Mouse (Mus musculus): Measurements from ENCODE around the gene Bcam. TPM values are rescaled to one million over a fixed set of nuclear protein-coding genes. Genes with fewer than 3 reads are reported as not detected.

Gene Bcam
- total RNA-seq, 2 experiments from 2014 or later, result not detected

DNA sequence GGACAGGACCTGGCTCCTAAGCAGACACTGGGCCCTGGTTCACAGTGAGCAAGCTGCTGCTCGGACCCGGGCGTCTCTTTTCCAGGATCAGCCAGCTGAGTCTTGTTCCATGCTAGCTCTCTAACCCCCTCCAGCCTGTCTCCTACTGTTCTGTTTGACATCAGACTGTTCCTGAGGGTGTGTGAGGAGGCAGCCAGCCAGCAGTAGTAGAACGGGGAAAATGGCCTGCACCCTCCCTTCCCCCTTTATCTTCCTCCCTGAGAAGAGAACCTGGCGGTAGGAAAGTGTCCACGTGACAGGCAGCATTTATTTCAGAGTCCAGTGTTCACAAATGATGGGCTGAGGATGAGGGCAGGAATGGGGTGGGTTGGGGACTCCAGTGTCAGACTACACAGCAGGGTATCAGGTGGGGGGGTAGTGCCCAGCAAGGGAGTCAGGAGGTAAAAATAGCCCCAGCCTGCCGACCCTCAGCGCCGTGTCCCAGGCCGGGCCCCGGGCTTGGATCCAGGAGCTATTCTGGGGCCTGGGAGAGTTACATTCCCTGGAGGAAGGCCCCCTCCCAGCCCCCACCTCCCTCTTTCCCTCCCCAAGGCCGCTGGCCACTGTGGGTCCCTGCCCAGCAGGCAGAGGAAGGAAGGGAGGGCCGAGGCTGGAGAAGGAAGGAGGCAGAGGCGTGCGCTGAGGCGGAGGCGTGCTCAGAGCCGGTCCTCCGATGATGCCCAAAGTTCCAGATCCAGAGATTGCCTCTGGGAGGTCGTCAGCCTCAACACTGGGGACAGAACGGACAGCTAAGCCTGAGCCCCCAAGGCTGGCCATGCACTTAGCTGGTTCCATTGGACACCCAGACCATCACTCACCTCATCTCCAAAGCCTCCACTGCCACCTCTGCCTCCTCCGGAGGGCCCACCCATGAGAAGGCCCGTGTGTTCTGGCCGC, 14.7 kb downstream of the Bcam start:
- no peak for ATAC-seq (replicated peaks; ENCODE audit: poor library complexity, severe bottlenecking)

DNA sequence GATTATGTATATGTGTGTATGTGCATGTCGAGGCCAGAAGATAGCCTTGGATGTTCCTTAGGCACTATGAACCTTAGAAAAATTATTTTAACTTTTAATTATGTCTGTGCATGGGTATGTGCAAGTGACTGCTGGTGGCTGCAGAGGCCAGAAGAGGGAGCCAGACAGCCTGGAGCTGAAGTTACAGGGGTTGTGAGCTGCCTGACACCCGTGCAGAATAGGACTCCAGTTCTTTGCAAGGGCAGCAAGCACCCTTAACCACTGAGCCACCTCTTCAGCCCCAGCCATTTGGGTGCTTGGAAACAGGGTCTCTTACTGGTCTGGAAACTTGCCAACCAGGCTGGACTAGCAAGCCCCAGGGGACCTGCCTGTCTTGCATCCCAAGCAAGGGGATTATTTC, 15.8 kb downstream of the Bcam start:
- ATAC-seq (replicated peaks; ENCODE audit: poor library complexity, severe bottlenecking), result no peak

GRCm38 (mm10) chr7:19754065-19754464, 16.8 kb downstream of the Bcam start:
- no peak for ATAC-seq (replicated peaks; ENCODE audit: poor library complexity, severe bottlenecking)

GRCm38 (mm10) chr7:19753587-19753986, 17.2 kb downstream of the Bcam start:
- ATAC-seq (replicated peaks; ENCODE audit: poor library complexity, severe bottlenecking), result no peak

GRCm38 (mm10) chr7:19752652-19753051, 18.2 kb downstream of the Bcam start:
- ATAC-seq (replicated peaks; ENCODE audit: poor library complexity, severe bottlenecking), result no peak

DNA sequence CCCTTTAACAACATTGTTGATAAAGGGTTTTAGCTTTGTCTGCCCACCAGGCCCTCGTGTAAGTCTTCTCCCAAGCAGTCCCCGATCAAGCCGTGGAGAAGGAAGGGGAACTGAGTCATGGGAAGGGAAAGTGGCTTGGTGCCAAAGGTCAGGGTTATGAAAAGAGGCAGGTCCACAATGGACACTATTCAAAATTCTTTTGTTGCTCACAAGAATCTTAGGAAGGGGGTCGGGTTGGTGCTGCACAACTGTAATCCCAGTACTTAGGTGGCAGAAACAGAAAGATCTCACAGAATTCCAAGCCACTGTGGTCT, 19.8 kb downstream of the Bcam start:
- ATAC-seq (replicated peaks; ENCODE audit: poor library complexity, severe bottlenecking), result no peak

DNA sequence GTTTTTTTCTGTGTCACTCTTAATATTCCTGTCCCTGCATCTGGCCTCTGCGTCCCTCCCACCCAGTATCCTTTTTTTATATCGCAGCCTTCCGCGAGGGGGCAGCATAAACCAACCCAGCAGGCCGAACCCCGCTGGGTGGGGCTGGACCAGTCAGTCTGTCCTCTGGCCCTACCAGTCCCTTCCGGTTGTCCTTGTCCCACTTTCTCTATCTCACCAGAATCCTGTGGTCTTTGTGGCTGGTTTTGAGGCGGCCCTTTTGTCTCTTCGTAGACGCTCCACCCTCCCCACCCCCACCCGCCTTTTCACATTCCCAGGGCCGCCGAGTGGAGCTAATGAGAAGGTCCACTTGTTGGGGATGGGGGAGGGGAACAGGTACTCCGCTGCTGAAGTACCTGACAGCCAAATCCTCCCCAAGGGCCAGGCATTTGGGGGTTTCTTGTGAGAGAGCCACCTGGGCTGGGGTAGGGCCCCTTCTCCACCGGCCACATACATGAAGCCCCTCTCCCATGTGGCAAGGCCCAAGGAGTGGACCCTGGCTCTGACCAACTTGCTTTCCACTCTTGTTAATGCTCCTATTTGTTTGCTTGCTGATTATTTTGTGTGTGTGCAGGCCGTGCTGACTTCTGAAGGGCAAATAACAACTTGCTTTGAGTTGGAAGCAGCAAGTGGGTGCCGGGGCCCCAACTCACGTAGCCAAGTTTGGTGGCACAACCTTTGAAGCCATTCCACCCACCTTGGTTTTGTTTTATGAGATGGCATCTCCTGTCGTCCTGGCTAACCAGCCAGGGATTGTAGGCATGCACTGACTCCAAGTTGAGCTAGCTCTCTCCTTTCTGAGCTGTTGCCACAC, 20.4 kb downstream of the Bcam start, which contains the start of gene Nectin2:
Gene Nectin2, minus strand, starts transcription at position 267 of the 853 bp plus-strand sequence.
- peak; percentile 64 for ATAC-seq (replicated peaks; ENCODE audit: poor library complexity, severe bottlenecking)

DNA sequence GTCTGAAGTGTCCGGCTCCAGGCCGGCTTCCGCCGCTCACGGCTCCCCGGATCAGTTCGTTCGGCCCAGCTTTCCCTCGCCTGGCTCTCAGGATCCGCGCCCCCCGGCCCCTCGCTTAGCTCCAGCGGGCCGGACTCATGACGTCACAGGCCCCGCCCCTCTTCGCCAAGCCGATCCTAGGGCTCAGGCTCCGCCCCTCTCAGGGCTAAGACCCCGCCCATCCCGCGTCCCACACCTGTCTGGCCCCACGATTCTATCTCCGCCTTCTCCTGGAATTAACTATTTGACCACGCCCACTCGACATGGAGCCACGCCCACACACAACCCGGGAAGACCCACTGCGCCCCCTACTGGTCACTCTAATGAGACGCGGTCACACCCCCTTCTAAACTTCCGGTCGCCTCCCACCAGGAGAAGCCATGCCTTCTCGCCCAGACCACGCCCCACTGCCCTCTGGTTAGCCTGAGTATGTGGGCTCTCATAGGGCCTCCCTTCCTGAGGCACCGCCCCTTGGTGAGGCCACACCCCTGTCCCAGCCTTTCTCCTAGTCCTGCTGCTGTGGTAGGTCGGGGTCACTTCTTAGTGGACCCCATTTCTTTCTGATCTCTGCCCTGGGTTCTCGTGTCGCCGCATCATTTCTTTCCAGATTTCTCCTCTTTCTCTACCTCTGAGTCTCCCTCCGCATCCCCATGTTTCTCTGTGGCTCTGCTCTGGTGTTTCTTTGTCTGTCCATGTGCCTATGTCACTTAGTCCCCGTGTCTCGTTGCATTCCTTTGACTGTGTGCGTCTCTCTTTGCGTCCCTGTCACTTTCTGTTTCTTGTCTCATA, 21.2 kb downstream of the Bcam start:
- peak; percentile 84 for ATAC-seq (replicated peaks; ENCODE audit: poor library complexity, severe bottlenecking)

DNA sequence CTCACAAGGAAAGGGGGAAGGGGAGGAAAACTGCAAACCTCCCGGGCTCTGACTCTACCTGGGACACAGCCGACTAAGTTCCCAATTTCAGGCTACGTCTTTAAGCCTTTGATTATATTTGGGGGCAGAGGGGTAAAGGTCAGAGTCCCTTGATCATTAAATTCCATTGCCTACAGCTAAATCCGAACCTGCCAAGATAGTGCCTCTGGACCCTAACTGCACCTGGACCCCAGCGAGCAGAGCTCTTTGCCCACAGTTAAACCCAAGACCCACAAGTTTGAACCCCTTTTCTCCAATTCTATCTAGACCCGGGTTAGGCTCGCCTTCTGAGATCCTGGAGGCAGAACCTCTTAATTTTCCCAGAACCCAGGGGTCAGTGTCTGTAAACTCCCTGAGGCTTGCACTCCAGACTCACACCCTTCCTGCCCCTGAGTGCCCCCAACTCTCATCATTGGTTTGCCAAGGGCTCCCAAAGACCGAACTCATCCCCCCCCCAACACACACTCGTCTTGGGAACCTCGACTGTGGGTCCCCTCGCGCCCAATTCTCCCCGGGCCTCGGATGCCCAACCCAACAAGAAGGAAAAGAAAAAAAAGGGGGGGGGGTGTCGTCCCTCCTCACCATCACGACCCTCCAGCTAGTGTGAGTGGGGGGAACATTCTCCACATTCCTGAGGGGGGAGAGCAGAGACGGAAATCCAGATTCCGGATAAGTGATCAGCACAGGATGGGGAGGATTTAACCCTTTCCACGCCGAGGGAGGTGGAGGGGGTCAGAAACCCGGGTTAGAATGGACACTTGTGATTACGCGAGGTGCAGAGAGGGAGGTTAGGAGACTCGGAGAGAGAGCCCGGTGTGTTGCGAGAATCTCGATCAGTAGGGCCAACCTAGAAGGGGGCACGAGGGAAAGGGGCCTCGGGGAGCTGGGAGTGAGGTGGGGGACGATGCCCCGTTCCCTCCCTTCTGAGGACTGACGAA, 22.3 kb downstream of the Bcam start:
- ATAC-seq (replicated peaks; ENCODE audit: poor library complexity, severe bottlenecking), result no peak

GRCm38 (mm10) chr7:19747420-19748218, 23.2 kb downstream of the Bcam start:
- 0 out of 2 replicates have a peak, but pooled peaks have one; percentile 1 for ATAC-seq (replicated peaks; ENCODE audit: poor library complexity, severe bottlenecking)

GRCm38 (mm10) chr7:19746426-19747201, 24.2 kb downstream of the Bcam start:
- ATAC-seq (replicated peaks; ENCODE audit: poor library complexity, severe bottlenecking), result no peak

GRCm38 (mm10) chr7:19745971-19746370, 24.8 kb downstream of the Bcam start:
- no peak for ATAC-seq (replicated peaks; ENCODE audit: poor library complexity, severe bottlenecking)

DNA sequence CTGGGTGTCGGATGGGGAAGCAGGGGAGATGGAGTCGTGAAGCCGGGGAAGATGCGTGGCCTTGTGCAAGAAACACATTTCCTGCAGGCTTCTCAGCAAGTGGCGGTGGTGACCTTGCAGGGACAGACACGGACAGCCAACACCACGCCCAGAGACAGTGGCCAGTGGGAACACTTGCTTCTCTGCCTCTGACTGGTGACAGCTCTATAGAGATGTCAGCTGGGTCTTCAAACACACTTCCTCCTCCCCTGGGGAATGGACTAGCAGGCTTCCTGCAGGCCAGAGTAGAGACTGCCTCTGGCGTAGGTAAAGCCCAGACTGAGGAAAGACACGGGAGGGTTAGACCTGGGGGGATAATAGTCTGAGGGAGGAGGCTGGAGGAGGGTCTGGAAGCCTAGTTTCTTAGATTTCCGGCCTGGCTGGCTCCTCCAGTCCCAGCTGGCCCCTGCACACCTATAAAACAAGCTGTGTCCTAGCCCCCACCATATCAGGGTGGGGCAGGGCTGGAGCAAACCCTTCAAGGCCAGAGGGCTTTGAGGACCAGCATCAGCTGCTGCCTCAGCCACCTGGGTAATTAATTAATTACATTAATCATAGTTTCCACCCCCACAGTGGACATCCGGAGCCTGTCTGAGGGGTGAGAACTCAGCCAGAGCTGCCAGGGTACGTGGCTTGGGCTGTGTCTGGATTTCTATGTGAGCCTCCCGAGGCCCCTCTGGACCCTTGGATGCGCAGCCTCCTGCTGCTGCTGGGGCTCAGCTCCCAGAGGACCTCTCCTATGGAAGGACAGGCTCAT, 26.0 kb downstream of the Bcam start:
- ATAC-seq (replicated peaks; ENCODE audit: poor library complexity, severe bottlenecking), result peak; percentile 71

GRCm38 (mm10) chr7:19743791-19744190, 27.0 kb downstream of the Bcam start:
- ATAC-seq (replicated peaks; ENCODE audit: poor library complexity, severe bottlenecking), result no peak

DNA sequence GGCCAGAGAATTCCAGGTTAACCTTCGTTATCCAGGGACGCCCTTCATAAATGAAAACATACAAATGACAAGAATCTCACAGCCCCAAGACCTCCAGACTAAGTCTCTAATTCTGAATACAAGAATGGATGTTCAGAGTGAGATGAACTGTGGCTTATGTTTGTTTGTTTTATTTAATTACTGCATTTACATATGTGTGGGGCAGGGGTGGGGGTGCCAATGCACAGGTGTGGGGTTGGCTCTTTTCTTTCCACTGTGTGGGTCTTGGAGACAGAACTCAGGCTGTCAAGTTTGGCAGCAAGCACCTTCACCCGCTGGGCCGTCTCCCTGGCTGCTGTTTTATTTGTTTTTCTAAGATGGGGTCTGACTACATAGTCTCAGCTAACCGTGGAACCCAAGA, 28.3 kb downstream of the Bcam start:
- ATAC-seq (replicated peaks; ENCODE audit: poor library complexity, severe bottlenecking), result no peak

GRCm38 (mm10) chr7:19741329-19742031, 29.3 kb downstream of the Bcam start:
- ATAC-seq (replicated peaks; ENCODE audit: poor library complexity, severe bottlenecking), result no peak
